Comparison of ENCODE assay signal across 19 mouse cellular contexts in the genomic region with DNA sequence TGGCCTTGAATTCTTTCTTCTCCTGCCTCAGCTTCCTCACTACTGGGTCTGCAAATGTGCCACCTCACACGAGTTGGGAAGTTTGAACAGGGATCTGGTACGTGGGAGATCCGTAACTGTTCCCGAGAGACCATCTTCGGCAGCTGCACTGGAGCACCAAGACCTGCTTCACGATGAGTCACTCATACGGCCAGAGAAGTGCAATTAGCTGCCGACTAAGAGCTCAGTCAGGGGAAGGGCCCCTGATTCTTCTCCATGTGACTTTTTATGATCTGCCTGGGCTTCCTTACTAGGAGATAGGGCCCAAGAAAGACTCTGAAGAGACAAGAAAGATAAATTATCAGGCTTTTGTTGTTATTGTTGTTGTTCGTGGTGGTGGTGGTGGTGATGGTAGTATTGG.
"Had no signal": no experiment of that assay in that cellular context is flagged by ENCODE, and none has a peak within 500 bp of the region (broad histone marks: within the 10 kb centered on the region; RNA-seq: fewer than 3 reads in every experiment).

No protein-coding gene starts in this region.

- H3K27me3 ChIP-seq: limb, embryonic 15.5 days; midbrain, embryonic 12.5 days; stomach, embryonic 15.5 days had no signal

- DNase-seq: kidney, postnatal 25 days; layer of hippocampus, postnatal 36 days; left cerebral cortex, postnatal 4 days; liver, postnatal 0 days; lung, embryonic 14.5 days; right cerebral cortex, adult 18-20 months; right cerebral cortex, postnatal 14 days; spleen, adult 18-20 months; thymus, postnatal 25 days had no signal

- H3K9me3 ChIP-seq: limb, embryonic 12.5 days; limb, embryonic 15.5 days; midbrain, embryonic 12.5 days; stomach, embryonic 15.5 days had no signal

- H3K9ac ChIP-seq: limb, embryonic 12.5 days; limb, embryonic 15.5 days; liver, embryonic 14.5 days; liver, postnatal 0 days; lung, embryonic 14.5 days; midbrain, embryonic 12.5 days; stomach, embryonic 15.5 days had no signal

- ATAC-seq: liver, postnatal 0 days; lung, postnatal 0 days; midbrain, embryonic 16.5 days had no signal

- H3K27ac ChIP-seq: layer of hippocampus, adult 2 months; limb, embryonic 12.5 days; limb, embryonic 15.5 days; liver, embryonic 14.5 days; macrophage; midbrain, embryonic 12.5 days; stomach, embryonic 15.5 days had no signal

- H3K4me1 ChIP-seq: midbrain, embryonic 12.5 days; stomach, embryonic 15.5 days had no signal

- H3K4me3 ChIP-seq: layer of hippocampus, adult 2 months; limb, embryonic 12.5 days; limb, embryonic 15.5 days; midbrain, embryonic 12.5 days; stomach, embryonic 15.5 days had no signal

- H3K4me2 ChIP-seq: limb, embryonic 12.5 days; limb, embryonic 15.5 days; liver, embryonic 11.5 days; lung, embryonic 14.5 days; midbrain, embryonic 12.5 days; stomach, embryonic 15.5 days had no signal

- H3K36me3 ChIP-seq: limb, embryonic 12.5 days; limb, embryonic 15.5 days; midbrain, embryonic 12.5 days; stomach, embryonic 15.5 days had no signal
